Mouse (Mus musculus) embryonic fibroblast, embryonic 13.5 days (primary cell): ENCODE measurements around the gene Gnai3.

Source experiments
- CTCF ChIP-seq: IDR thresholded peaks from 2 replicates; pipeline ENCODE4 v1.5.1; 2011; ENCODE audit warnings: mild to moderate bottlenecking, control low read depth, low read length, moderate library complexity, borderline replicate concordance; ENCODE audit not compliant: insufficient read depth
- POLR2A ChIP-seq: IDR thresholded peaks from 2 replicates; pipeline ENCODE4 v1.6.1; 2011; ENCODE audit warnings: low read depth, mild to moderate bottlenecking, control low read depth, low read length, moderate library complexity

GRCm38 (mm10) chr3:108084767-108085270 lies 61.1 kb downstream of the Gnai3 start:
- no peak for TF ChIP-seq CTCF
- no peak; the same call in 1 of the 2 replicates for TF ChIP-seq POLR2A
